Mouse (Mus musculus) liver, embryonic 14.5 days (tissue): Measurements from ENCODE around the gene Cavin4. TPM values are rescaled to one million over a fixed set of nuclear protein-coding genes. Genes with fewer than 3 reads are reported as not detected.
A peak's percentile ranks its signal among the peaks of the same experiment; 100 is the strongest.

Source experiments
- ATAC-seq: fragments of 200-750 bp; cut with Nextera tagmentation; 2 replicates; pipeline ENCODE4 v1.8.0; 2017; ENCODE audit warnings: moderate number of reproducible peaks, mild to moderate bottlenecking, moderate library complexity; ENCODE audit not compliant: insufficient read depth
- DNase-seq, 3 experiments: peaks; one replicate each; pipeline ENCODE4 v3.0.0-alpha.2; 2012 to 2013; ENCODE audit warnings: low read depth in 3 of 3, low spot score in 3 of 3
- H3K27ac ChIP-seq: fragments of 300-500 bp; sonication (generic); 2 replicates; pipeline ENCODE4 v1.5.1; 2014; ENCODE audit warnings: moderate library complexity, mild to moderate bottlenecking, control low read depth, inconsistent platforms
- H3K27me3 ChIP-seq: fragments of 300-500 bp; sonication (generic); 2 replicates; pipeline ENCODE4 v1.6.1; 2014; ENCODE audit warnings: mild to moderate bottlenecking, low read length, moderate library complexity; ENCODE audit not compliant: control insufficient read depth, insufficient read depth
- H3K36me3 ChIP-seq: fragments of 300-500 bp; sonication (generic); replicated peaks from 2 replicates; pipeline ENCODE4 v1.6.1; 2014; ENCODE audit warnings: low read depth; ENCODE audit not compliant: control insufficient read depth, insufficient read depth
- H3K4me1 ChIP-seq, 2 experiments: fragments of 200-500 bp in 1 of 2; fragments of 300-500 bp in 1 of 2; sonication (generic) in 1 of 2; replicated peaks; 2 replicates each; pipeline ENCODE4 v1.6.1; 2012 to 2014; ENCODE audit warnings: antibody characterized with exemption in 1 of 2, inconsistent platforms in 1 of 2, low read length in 1 of 2; ENCODE audit not compliant: control insufficient read depth in 2 of 2, insufficient read depth in 2 of 2
- H3K4me2 ChIP-seq: fragments of 300-500 bp; sonication (generic); 2 replicates; pipeline ENCODE4 v1.6.1; 2014; ENCODE audit warnings: low read depth, mild to moderate bottlenecking, control low read depth, moderate library complexity
- H3K4me3 ChIP-seq, 2 experiments: fragments of 200-500 bp in 1 of 2; fragments of 300-500 bp in 1 of 2; sonication (generic) in 1 of 2; 2 replicates each; pipeline ENCODE4 v1.5.1; 2012 to 2014; ENCODE audit warnings: low read depth in 2 of 2, low read length in 2 of 2, mild to moderate bottlenecking in 2 of 2, control low read depth in 1 of 2, inconsistent platforms in 1 of 2, moderate library complexity in 1 of 2; ENCODE audit not compliant: insufficient read depth in 1 of 2
- H3K9ac ChIP-seq: fragments of 300-500 bp; sonication (generic); replicated peaks from 2 replicates; pipeline ENCODE4 v1.6.1; 2014; ENCODE audit warnings: mild to moderate bottlenecking, control low read depth, moderate library complexity
- H3K9me3 ChIP-seq: fragments of 300-500 bp; sonication (generic); 2 replicates; pipeline ENCODE4 v1.6.1; 2016; ENCODE audit warnings: low read length, mixed read lengths; ENCODE audit not compliant: control insufficient read depth
- CTCF ChIP-seq: IDR thresholded peaks from 2 replicates; pipeline ENCODE4 v1.5.1; 2016; ENCODE audit warnings: antibody characterized with exemption, low read depth, control low read depth
- EP300 ChIP-seq: IDR thresholded peaks from 2 replicates; pipeline ENCODE4 v1.6.1; 2016; ENCODE audit warnings: antibody characterized with exemption, low read depth
- WGBS: fragments of 180-500 bp; shearing (Covaris S2); extraction: QIAGEN DNeasy Blood & Tissue Kit; methylation state at CpG from one replicate; pipeline ENCODE4 v1.1.7; 2014; ENCODE audit not compliant: insufficient replicate concordance; 5-methylcytosine and 5-hydroxymethylcytosine counted together
- polyA plus RNA-seq, 2 experiments: library from polyadenylated mRNA; depleted of rRNA in 1 of 2; stranded (reverse) in 1 of 2; unstranded in 1 of 2; fragments of >200 nt; fragmentation: Nextera tagmentation in 1 of 2; extraction: Ambion mirVana in 1 of 2; gene quantifications; 2 replicates each; pipeline versions ENCODE4 v1.2.1 to v1.2.3; 2012 to 2014

The Cavin4 gene
- polyA plus RNA-seq, 2 experiments: 0.03 TPM; not detected in 1

- Histone ChIP-seq H3K4me1 (no peaks in the 10 kb centered on the region), H3K9me3 (no peaks in the 10 kb centered on the region), H3K9ac (no peak overlapping the region), H3K4me2 (no peak overlapping the region), H3K27me3 (no peaks in the 10 kb centered on the region), H3K36me3 (no peaks in the 10 kb centered on the region), H3K27ac (no peak overlapping the region), H3K4me3 (no peak overlapping the region)
- DNase-seq (no peak), ATAC-seq (no peak)
- 59% methylated on average over 2 of the region's 2 CpGs for WGBS
- TF ChIP-seq CTCF (peak; percentile 65), EP300 (no peak)
Observed at GRCm38 (mm10) chr4:48634058-48634457, 29.3 kb upstream of the Cavin4 start.

- Histone ChIP-seq H3K4me3 (no peak overlapping the region), H3K36me3 (no peaks in the 10 kb centered on the region), H3K9ac (no peak overlapping the region), H3K9me3 (no peaks in the 10 kb centered on the region), H3K4me2 (no peak overlapping the region), H3K27ac (no peak overlapping the region), H3K27me3 (no peaks in the 10 kb centered on the region), H3K4me1 (no peaks in the 10 kb centered on the region)
- no peak for ATAC-seq
- DNase-seq: no peak
- 83% methylated on average over 13 of the region's 13 CpGs for WGBS
- no peak for TF ChIP-seq CTCF
- no peak for TF ChIP-seq EP300
Observed at GRCm38 (mm10) chr4:48636831-48637230, 26.5 kb upstream of the Cavin4 start.

GRCm38 (mm10) chr4:48638132-48638531, 25.2 kb upstream of the Cavin4 start:
- Histone ChIP-seq H3K27me3 (no peaks in the 10 kb centered on the region), H3K4me3 (no peak overlapping the region), H3K4me2 (no peak overlapping the region), H3K4me1 (no peaks in the 10 kb centered on the region), H3K9me3 (no peaks in the 10 kb centered on the region), H3K36me3 (no peaks in the 10 kb centered on the region), H3K9ac (no peak overlapping the region), H3K27ac (no peak overlapping the region)
- TF ChIP-seq EP300 (no peak), CTCF (no peak)
- WGBS: 72% methylated on average over 10 of the region's 10 CpGs
- ATAC-seq: no peak
- DNase-seq: no peak

- ATAC-seq (no peak), DNase-seq (no peak)
- no peaks in the 10 kb centered on the region for H3K36me3 ChIP-seq
- H3K9me3 ChIP-seq: no peaks in the 10 kb centered on the region
- H3K4me3 ChIP-seq: no peak overlapping the region
- no peaks in the 10 kb centered on the region for H3K27me3 ChIP-seq
- TF ChIP-seq EP300: no peak
- no peak for TF ChIP-seq CTCF
- WGBS: 85% methylated on average over 17 of the region's 17 CpGs
- no peak overlapping the region for H3K9ac ChIP-seq
- H3K4me1 ChIP-seq: no peaks in the 10 kb centered on the region
- no peak overlapping the region for H3K4me2 ChIP-seq
- H3K27ac ChIP-seq: no peak overlapping the region
Observed at GRCm38 (mm10) chr4:48639503-48639902, 23.8 kb upstream of the Cavin4 start.

GRCm38 (mm10) chr4:48643801-48644200, 19.5 kb upstream of the Cavin4 start:
- no peaks in the 10 kb centered on the region for H3K4me1 ChIP-seq
- H3K27me3 ChIP-seq: no peaks in the 10 kb centered on the region
- DNase-seq: no peak
- H3K9me3 ChIP-seq: no peaks in the 10 kb centered on the region
- ATAC-seq: no peak
- 64% methylated on average over 6 of the region's 6 CpGs for WGBS
- no peak overlapping the region for H3K4me3 ChIP-seq
- H3K9ac ChIP-seq: no peak overlapping the region
- H3K4me2 ChIP-seq: no peak overlapping the region
- TF ChIP-seq EP300 (no peak), CTCF (no peak)
- H3K36me3 ChIP-seq: no peaks in the 10 kb centered on the region
- no peak overlapping the region for H3K27ac ChIP-seq
